Mouse (Mus musculus) naive thymus-derived CD4-positive, alpha-beta T cell, adult 2 months (primary cell): ENCODE data around the gene Cpm.
"Not testable (repeated sequence)": the region's sequence is repeated elsewhere in the genome, so short reads cannot be mapped to it uniquely, and the experiment has no call there.

Experiments
- DNase-seq: peaks from one replicate; pipeline ENCODE4 v3.0.0-alpha.2; 2011; ENCODE audit warnings: low read depth

Gene Cpm

GRCm38 (mm10) chr10:117607051-117607803 lies 22.1 kb upstream of the Cpm start:
- no peak for DNase-seq

- no peak for DNase-seq
Observed at GRCm38 (mm10) chr10:117607804-117608279, 21.5 kb upstream of the Cpm start.

GRCm38 (mm10) chr10:117608487-117608886 lies 20.8 kb upstream of the Cpm start:
- DNase-seq: no peak

- no peak for DNase-seq
Observed at GRCm38 (mm10) chr10:117608988-117609809, 20.1 kb upstream of the Cpm start.

GRCm38 (mm10) chr10:117609810-117610090 lies 19.6 kb upstream of the Cpm start:
- no peak for DNase-seq

- DNase-seq: no peak
Observed at GRCm38 (mm10) chr10:117610160-117610764, 19.0 kb upstream of the Cpm start.

- no peak for DNase-seq
Observed at GRCm38 (mm10) chr10:117610794-117611384, 18.4 kb upstream of the Cpm start.

GRCm38 (mm10) chr10:117611503-117611902 lies 17.8 kb upstream of the Cpm start:
- DNase-seq: no peak

- DNase-seq: no peak
Observed at GRCm38 (mm10) chr10:117611976-117612375, 17.3 kb upstream of the Cpm start.

- DNase-seq: no peak
Observed at GRCm38 (mm10) chr10:117612621-117613584, 16.4 kb upstream of the Cpm start.

- no peak for DNase-seq
Observed at GRCm38 (mm10) chr10:117613960-117614359, 15.3 kb upstream of the Cpm start.

GRCm38 (mm10) chr10:117614387-117614786 lies 14.9 kb upstream of the Cpm start:
- DNase-seq: no peak

- no peak for DNase-seq
Observed at GRCm38 (mm10) chr10:117615239-117615638, 14.1 kb upstream of the Cpm start.

- DNase-seq: no peak
Observed at GRCm38 (mm10) chr10:117615746-117616145, 13.6 kb upstream of the Cpm start.

- DNase-seq: no peak
Observed at GRCm38 (mm10) chr10:117616191-117616680, 13.1 kb upstream of the Cpm start.

GRCm38 (mm10) chr10:117616765-117617164 lies 12.5 kb upstream of the Cpm start:
- not testable (repeated sequence) for DNase-seq

GRCm38 (mm10) chr10:117617568-117618345 lies 11.5 kb upstream of the Cpm start:
- no peak for DNase-seq

- DNase-seq: no peak
Observed at GRCm38 (mm10) chr10:117619041-117619861, 10.0 kb upstream of the Cpm start.

- DNase-seq: no peak
Observed at GRCm38 (mm10) chr10:117619862-117620179, 9.5 kb upstream of the Cpm start.

- DNase-seq: no peak
Observed at GRCm38 (mm10) chr10:117620530-117620929, 8.8 kb upstream of the Cpm start.
